Mouse (Mus musculus) ovary, postnatal 36 days (tissue): ENCODE data around the gene Rnf183.
"Not testable (repeated sequence)": the region's sequence is repeated elsewhere in the genome, so short reads cannot be mapped to it uniquely, and the experiment has no call there.

Experiments
- DNase-seq: peaks from one replicate; pipeline ENCODE4 v3.0.0; 2022; ENCODE audit warnings: low spot score, mixed read lengths

The Rnf183 gene

DNA sequence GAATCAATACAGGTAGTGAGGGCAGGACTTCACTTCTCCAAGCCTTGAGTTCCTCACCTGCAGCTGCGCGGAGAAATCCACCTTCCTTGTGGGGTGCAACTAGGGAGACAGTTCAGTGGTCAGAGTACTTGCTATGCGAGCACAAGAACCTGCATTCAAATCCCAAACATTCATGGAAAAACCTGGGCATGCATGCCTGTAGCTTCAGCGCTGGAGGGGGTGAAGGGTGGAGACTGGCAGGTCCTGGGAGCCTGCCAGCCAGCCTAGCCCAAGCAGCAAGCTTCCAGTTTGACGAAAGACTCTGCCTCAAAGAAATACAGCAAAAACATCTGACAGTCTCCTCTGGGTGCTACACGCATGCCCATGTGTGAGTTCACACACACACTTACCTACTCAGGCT, at the start of gene Rnf183:
Gene Rnf183 (minus strand): TSS at position 172 of the 400 bp plus-strand sequence.
- DNase-seq, result no peak

DNA sequence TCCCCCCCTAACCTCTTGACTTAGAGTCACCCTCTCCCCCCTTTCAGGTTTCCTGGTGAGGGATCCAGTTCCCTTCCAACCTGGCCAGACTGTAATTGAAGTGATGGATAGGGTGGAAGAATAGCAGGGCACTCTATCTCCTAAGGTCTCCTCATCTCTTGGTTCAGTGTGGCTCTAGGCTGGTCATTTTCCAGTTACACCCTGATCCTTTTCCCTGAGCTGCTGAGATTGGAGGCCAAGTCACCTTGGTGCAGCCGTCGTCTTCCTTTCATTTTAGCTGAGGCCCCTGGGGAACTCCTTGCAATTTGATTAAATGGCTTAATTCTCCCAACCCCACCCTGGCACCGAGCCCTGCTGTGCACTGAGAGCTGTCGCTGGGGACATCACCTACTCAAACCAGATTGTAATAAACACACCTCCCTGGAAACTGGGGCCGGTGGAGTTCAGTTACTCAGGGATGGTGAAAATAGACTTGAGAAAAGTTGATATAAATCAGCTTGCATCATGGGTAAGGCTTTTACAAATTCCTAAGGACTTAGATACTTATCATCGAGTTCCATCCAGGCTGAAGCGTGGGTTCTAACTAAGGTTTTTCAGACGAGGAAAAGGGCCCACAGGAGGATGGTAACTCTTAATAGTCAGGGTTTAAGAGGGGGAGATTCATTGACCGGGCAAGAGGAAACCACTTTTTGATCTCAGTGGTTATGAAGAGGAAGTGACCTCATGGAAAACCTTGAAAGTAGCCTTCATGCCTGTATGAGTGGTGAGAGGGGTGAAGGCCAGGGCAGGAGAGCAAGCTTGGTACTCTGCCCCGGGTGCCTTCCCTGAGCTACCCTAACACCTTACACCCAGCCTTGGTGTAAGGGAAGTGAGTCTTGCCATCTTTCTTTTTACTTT, 45.9 kb upstream of the Rnf183 start:
- no peak for DNase-seq

DNA sequence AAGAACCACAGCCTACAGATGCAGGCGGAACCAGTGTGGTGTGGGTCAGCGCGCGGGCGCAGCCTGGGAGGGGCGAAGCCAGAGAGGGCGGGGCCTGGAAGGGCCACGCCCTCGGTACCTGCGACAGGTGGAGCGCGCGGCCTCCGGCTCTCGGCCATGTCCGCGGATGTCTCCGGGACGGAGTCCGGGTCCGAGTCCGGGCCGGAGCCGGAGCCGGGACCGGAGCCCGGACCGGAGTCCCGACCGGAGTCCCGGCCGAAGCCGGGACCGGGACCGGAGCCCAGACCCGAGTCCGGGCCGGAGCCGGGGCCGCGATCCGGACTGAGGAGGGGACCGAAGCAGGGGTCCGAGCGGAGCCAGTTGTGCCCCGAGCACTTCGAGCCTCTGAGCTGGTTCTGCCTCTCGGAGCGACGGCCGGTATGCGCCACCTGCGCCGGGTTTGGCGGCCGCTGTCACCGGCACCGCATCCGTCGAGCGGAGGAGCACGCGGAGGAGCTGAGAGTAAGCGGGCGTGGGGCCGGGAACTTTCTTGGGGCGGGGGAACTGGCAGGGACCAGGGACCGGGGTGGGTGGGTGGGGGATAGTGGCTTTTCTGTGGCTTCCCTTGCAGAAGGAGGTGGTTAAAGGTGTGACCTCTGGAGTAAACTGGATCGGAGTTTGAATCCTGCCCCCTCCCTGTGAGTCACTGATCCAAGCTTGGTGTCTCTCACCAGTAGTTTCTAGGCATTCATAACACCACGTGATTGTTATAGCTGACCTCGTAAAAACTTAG, 45.1 kb upstream of the Rnf183 start, which contains the start of gene Bspry:
Gene Bspry (plus strand): TSS at position 117 of the 772 bp plus-strand sequence.
- DNase-seq, result peak; percentile 50

DNA sequence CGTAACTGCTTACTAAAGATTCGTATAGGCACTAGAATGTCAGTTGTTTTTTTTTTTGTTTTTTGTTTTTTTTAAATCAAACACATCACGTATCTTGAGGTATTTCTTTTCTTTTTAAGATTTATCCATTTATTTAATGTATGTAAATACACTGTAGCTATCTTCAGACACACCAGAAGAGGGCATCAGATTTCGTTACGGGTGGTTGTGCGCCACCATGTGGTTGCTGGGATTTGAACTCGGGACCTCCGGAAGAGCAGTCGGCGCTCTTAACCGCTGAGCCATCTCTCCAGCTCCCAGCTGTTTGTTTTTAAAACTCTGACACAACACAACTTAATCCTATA, 44.5 kb upstream of the Rnf183 start:
- not testable (repeated sequence) for DNase-seq

DNA sequence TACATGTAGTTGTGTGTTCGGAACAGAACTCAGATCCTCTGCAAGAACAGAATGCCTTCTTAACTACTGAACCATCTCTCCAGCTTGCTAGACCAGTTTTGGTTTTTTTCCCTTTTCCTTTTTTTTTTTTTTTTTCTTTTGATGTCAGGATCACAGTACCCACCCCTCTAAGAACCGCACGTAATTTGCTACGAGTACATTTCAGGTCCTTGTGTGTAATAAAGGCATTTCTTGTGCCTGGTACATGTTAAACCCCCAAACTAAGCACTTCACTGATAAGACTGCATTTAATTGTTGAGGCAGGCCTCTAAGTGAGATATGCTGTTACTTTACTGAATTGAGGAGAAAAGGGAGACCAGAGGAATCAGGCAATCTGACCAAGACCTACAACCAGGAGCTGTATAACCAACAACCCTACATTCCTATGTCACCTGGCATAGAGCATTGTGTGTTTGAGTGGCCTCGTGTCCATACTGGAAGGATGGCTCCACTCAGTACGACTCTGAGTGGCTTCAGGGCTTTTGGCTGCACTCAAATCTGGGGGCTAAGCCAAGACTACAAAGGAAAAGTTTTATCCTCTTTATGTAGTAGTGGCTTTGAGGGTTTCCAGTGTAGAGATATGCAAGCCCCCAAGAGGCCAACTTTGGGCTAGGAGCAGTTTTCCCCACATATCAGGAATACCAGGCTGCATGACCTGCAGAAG, 42.6 kb upstream of the Rnf183 start:
- no peak for DNase-seq

DNA sequence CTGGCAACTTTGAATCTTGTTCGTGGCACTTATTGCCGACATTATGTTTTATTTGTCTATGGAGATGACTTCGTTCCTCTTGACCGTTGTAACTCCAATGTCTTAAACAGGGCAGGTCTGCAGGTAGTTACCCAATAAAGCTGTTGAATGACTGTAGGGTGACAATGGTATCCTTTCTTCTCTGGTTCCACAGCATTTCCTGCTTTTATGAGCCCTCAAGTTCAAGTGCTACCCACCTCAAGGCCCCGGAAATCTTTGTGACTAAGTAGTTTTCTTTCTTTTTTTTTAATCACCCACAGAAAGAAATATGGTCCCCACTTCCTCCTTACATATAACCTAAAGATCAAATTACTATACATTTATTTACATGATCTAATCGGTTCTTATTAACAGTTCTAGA, 40.7 kb upstream of the Rnf183 start:
- DNase-seq, result no peak

DNA sequence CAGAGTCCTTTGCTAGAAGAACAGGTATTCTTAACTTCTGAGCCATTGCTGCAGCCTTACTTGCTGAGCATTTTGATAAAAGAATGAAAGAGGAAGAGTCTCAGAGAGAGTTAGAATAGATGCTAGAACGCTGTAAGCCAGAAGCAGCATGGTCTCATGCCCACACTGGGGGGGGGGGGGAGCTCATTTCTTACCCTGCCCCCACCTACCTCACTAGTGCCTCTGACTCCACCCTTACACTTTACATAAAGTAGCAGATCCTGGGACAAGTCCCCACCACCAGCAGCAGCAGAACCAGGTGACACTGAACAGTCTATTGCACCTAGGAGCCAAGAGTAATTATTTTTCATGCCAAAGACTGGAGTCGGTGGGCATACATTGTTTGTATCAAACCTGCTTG, 40.1 kb upstream of the Rnf183 start:
- DNase-seq, result no peak

DNA sequence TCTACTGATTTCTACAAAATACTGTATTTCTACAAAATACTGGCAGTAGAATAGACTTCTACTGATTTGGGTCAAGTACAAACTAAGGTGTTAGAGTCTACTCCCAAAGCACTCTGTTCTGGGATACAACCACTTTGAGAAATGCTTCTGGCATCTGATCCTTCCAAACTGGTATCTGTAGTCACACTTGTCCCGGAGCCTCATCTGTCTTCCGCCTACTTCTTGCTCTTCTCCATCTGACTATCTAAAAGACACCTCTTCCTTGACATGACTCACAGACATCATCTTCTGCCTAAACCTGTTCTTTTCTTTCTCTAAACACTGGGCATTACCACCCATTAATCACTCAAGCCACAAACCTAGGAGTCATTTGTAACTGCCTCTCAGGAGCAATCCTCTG, 37.0 kb upstream of the Rnf183 start:
- no peak for DNase-seq

DNA sequence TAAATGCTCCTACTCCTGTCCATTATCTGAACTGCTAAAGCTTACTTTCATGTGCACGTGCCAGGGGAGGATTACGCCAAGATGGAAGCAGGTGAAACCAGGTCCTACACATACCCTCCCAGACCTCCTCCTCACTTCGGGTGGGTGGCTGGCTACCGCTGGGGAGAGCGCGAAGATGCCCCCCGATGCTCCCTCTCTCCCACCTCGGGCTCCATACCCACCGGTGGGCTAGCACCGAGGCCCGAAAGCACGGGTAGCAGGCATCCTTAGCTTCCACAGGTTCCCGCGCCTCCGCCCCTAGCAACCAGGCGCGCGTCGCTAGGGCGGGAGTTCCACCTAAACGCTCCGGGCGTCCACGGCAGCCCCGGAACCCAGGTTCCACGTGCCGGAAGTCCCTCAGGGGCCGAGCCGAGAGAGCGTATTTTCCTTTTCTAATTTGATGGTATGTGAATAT, 35.6 kb upstream of the Rnf183 start, which contains the start of gene Wdr31:
Gene Wdr31 (minus strand): TSS at position 299 of the 454 bp plus-strand sequence.
- DNase-seq, result peak; percentile 84

DNA sequence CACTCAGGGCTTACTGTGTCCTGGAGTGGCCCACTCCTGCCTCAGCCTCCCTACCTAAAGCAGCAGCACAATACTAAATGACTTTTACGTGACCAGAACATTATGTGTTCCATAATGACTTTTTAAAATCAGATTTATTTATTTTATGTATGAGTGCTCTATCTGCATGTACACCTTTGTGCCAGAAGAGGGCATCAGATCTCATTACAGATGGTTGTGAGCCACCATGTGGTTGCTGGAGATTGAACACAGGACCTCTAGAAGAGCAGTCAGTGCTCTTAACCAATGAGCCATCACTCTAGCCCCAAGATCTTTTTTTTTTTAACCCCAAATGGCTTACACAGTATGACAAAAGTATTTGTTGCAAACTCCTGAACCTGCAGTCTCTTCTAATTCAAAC, 33.1 kb upstream of the Rnf183 start:
- no peak for DNase-seq

DNA sequence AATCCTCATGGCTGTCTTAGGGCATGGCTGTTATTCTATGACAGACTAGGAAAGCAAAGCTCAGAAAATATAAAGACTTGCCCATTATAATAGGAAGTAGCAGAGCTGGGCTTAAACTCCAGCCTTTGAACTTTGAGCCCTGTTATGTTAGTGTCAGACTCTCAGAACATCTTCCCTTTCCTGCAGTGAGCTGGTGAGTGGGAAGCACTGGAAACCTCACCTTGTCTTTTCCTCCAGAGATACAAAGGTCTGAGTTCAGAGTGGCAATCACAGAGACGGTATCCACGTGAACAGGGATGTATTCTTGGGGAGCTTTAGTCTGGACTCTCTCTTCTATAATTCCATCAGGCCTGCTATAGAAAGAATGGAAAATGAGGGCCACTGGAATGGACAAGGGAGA, 28.1 kb upstream of the Rnf183 start:
- no peak for DNase-seq

DNA sequence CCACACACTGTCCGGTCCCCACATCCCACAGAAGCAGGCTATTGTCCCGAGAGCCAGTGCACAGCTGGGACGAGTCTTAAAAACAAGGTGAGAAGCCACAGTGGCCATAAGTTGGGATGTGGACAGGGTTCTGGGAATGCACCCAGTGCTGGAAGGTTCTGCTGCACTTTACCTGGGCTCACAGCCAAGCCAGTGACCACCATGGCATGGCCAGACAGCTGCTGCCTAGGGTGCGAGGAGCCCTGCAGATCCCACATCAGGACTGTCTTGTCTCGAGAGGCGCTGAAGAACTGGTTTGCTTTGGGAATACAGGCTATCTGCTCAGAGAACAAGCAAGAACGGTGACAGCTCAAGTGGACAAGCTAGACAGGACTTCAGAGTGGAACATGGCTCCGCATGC, 25.3 kb upstream of the Rnf183 start:
- no peak for DNase-seq

DNA sequence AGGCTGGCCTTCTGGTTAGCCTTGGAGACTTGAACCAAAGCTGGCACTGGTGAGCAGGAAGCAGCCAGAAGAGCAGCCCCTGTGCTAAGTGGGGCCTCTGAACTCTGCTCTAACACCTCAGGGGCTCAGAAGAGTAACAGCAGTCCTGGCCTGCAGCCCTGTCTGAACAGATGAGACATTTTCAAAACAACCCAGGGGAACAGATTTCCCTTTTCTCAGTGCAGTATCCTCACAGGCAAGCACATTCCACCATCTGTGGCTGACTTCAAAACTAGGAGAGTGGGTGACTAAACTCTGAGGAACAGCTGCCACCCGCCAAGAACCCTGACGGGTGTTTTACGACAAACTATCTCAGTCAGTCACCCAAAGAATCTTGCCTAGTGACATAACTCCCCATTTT, 24.0 kb upstream of the Rnf183 start:
- no peak for DNase-seq

DNA sequence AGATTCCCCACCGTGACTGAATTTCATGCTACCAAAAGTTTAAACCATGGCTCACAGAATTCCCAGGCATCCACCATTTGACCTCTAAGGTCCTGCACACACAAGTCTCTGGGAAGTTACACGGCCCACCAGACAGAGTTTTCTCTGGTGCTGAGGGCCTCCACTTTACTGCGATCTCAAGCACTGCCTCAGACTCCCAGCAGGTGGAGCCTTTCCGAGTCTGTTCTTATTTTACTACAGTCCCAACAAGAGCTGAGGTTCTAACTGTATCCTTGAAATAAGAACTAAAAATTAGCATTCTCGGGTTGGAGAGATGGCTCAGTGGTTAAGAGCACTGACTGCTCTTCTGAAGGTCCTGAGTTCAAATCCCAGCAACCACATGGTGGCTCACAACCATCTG, 19.9 kb upstream of the Rnf183 start:
- peak; percentile 29 for DNase-seq

DNA sequence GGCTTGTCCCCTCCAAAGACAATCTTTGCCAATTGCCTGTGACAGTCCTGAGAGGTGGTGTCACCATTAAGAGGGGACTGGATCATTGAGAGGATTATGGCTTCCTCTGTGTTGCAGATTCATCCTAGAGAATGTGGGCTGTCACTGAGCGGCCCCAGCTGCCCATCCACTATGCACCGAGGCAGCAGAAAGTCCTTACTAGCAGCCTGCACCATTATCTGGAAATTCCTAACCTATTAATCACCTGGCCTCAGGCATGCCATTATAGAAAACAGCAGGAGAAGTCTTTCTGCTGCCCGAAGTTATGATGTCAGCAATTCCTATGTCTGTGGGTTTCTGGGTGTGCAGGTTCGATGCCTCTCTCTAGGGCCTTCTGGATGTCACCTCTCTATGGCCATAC, 5.9 kb upstream of the Rnf183 start:
- no peak for DNase-seq

DNA sequence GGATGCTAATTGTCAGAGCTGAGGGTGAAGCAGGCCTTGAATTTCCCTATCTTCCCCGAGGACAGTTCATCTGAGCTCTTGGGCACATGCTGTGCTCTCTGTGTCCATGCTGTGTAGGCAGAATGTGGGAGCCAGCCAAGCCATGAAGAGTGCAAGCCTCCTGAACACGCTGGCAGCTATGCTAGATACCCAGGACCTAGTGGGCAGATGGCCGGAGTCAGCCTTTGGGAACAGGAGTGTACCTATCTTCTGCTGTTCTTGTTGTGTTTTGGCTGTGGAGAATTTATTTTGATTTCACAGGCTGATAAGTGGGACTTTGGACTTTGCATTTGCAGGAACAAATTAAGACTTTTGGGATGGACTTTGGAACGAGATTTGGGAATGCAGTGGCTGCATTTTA, 5.5 kb upstream of the Rnf183 start:
- no peak for DNase-seq

DNA sequence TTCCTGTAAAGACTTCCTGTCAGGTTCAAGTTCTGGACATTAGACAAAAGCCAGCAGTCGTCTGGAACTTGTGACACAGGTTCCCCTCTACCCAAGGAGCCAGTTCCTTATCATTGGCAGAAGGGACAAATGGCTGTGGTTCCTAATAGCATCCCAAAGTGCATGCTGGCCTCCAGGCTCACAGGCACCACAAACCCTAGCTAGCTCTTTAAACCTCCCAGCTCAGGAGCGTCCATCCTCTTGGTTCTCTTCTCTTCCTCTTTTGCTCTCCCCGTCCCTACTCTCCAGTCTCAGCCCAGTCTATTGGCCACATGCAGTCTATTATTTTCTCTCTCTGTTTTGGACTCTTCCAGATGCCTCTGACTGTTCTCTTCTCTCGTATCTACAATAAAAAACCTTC, 4.7 kb upstream of the Rnf183 start:
- no peak for DNase-seq

DNA sequence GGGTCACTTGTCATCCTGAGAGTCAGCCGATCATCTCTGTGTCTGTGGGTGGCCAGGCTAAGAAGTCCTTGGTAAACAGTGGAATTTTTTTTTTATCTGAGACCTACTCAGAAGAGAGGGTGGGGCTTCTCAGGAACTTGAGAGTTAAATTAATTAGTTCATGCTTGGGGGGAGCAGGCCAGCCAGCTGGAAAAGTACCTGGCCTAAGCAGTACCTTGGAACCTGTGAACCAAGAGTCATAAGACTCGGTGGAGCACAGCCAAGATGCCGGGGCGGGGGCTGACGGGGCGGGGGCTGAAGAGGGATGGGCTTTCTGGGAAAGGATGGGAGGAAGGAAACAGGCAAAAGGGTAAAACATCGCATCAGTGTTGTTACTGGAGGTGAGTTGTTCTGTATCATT, 2.8 kb upstream of the Rnf183 start:
- DNase-seq, result no peak

DNA sequence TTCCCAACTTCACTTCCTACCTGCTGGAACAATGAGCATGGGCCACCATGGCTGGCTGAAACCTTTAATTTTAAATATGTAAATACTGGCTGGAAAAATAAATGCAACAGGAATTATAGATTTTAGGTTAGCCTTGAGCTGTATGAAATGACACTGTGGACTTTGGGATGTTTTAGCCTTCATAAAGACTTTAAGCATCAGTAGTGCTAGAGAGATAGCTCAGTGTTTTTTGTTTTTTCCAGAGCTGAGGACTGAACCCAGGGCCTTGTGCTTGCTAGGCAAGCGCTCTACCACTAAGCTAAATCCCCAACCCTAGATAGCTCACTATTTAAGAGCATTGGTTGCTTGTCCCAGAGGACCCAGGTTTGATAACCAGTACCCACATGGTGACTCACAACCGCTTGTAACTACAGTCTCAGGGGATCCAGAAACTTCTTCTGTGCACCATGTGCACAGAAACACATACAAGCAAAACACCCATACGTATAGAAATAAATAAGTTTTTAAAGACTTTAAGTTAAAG, 2.3 kb upstream of the Rnf183 start:
- DNase-seq, result no peak

DNA sequence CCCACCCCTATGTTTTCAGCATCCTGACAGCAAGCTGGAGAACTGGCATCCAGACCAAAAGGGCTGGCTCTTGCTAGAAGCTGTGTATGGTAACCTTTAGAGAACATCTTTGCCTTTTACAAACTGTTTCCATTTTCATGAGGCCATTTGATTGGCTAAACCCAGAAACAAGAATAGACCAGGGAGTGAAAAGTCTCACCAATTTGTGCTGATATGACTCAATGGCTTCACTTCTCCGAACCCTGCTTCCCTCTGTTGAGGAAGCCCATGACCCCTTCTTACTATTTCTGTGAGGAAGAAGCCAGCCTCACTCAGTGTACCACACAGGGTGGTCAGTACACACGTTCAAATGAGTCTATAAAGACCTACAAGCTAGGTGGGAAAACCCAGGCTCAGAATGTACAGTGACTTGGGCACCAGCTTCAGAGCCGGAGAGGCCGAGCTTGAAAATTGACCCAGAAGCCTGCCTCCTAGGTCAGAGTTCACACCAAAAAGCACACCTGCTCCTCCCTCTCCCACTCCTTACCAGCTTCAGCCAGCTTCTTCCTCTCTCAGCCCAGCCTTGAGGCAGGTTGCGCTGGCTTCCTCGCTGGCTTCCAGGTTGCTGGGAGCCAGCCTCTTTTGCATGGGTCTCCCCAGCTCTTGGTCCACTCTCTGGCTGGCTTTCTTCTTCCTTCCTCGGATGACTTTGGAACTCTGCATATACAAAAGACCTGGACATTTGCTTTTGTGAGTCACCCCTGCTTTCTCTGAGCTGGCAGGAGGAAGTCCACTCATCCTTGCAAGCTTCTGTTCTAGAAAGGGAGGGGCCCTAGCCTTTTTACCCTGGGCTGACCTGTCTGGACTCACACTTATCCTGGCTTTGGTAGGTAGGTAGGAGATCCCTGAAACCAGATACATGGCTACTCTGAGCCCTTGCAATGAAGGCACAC, 847 bp downstream of the Rnf183 start:
- DNase-seq, result no peak

DNA sequence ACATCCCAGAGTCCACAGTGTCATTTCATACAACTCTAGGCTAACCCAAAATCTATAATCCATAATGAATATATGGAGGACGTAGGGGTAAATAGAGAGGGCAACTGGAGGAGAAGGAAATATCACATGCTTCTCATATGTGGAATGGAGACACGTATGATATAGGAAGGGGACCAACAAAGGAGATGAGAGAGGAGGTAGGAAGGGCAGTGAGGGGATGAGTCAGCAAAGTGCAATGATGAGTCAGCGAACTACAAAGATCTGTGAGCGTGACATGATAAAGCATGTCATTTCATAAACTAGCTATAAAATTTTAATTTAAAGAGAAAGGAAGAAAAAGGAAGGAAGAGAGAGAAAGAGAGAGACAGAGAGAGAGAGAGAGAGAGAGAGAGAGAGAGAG, 3.5 kb downstream of the Rnf183 start:
- no peak for DNase-seq
